Mouse (Mus musculus) limb, embryonic 14.5 days (tissue): ENCODE measurements around the gene Zdhhc14. TPM values are rescaled to one million over a fixed set of nuclear protein-coding genes. Genes with fewer than 3 reads are reported as not detected.

Experiments used
- ATAC-seq: fragments of 200-750 bp; cut with Nextera tagmentation; 2 replicates; pipeline ENCODE4 v1.8.0; 2017; ENCODE audit warnings: low read depth, moderate number of reproducible peaks, moderate TSS enrichment; ENCODE audit not compliant: low FRiP score
- DNase-seq: peaks from one replicate; pipeline ENCODE4 v3.0.0-alpha.2; 2015; ENCODE audit warnings: low spot score
- H3K27ac ChIP-seq: fragments of 300-500 bp; sonication (generic); replicated peaks from 2 replicates; pipeline ENCODE4 v1.5.1; 2014; ENCODE audit warnings: low read depth, mild to moderate bottlenecking, low read length, moderate library complexity, mixed read lengths
- H3K27me3 ChIP-seq: fragments of 300-500 bp; sonication (generic); 2 replicates; pipeline ENCODE4 v1.6.1; 2014; ENCODE audit warnings: low read length, mixed read lengths; ENCODE audit not compliant: control insufficient read depth, insufficient read depth
- H3K36me3 ChIP-seq: fragments of 300-500 bp; sonication (generic); 2 replicates; pipeline ENCODE4 v1.6.1; 2014; ENCODE audit warnings: mild to moderate bottlenecking, low read length, moderate library complexity, mixed read lengths; ENCODE audit not compliant: control insufficient read depth, insufficient read depth
- H3K4me1 ChIP-seq: fragments of 300-500 bp; sonication (generic); 2 replicates; pipeline ENCODE4 v1.6.1; 2014; ENCODE audit warnings: antibody characterized with exemption, low read length, mixed read lengths; ENCODE audit not compliant: control insufficient read depth, insufficient read depth
- H3K4me2 ChIP-seq: fragments of 300-500 bp; sonication (generic); replicated peaks from 2 replicates; pipeline ENCODE4 v1.6.1; 2014; ENCODE audit warnings: low read depth, mild to moderate bottlenecking, low read length, moderate library complexity; ENCODE audit not compliant: severe bottlenecking
- H3K4me3 ChIP-seq: fragments of 300-500 bp; sonication (generic); replicated peaks from 2 replicates; pipeline ENCODE4 v1.5.1; 2014; ENCODE audit warnings: low read length
- H3K9ac ChIP-seq: fragments of 300-500 bp; sonication (generic); 2 replicates; pipeline ENCODE4 v1.6.1; 2014; ENCODE audit warnings: mild to moderate bottlenecking, low read depth, low read length, moderate library complexity; ENCODE audit not compliant: severe bottlenecking
- H3K9me3 ChIP-seq: fragments of 300-500 bp; sonication (generic); 2 replicates; pipeline ENCODE4 v1.6.1; 2016; ENCODE audit warnings: low read length; ENCODE audit not compliant: control insufficient read depth
- POLR2A ChIP-seq: fragments of 200-500 bp; IDR thresholded peaks from 2 replicates; pipeline ENCODE4 v1.8.0; 2012; ENCODE audit warnings: inconsistent platforms, mild to moderate bottlenecking, moderate library complexity, borderline replicate concordance; ENCODE audit not compliant: insufficient read depth, insufficient read length; ENCODE audit errors: extremely low read depth
- WGBS: fragments of 180-500 bp; shearing (Covaris S2); extraction: QIAGEN DNeasy Blood & Tissue Kit; methylation state at CpG from one replicate; pipeline ENCODE4 v1.1.7; 2014; 5-methylcytosine and 5-hydroxymethylcytosine counted together
- polyA plus RNA-seq, 2 experiments: library from polyadenylated mRNA; depleted of rRNA in 1 of 2; stranded (reverse) in 1 of 2; unstranded in 1 of 2; fragments of >200 nt; fragmentation: Nextera tagmentation in 1 of 2; extraction: Ambion mirVana in 1 of 2; gene quantifications; 2 replicates each; pipeline versions ENCODE4 v1.2.1 to v1.2.3; 2012 to 2014

The Zdhhc14 gene
- polyA plus RNA-seq, 2 experiments, result 3.0 to 4.3 TPM

DNA sequence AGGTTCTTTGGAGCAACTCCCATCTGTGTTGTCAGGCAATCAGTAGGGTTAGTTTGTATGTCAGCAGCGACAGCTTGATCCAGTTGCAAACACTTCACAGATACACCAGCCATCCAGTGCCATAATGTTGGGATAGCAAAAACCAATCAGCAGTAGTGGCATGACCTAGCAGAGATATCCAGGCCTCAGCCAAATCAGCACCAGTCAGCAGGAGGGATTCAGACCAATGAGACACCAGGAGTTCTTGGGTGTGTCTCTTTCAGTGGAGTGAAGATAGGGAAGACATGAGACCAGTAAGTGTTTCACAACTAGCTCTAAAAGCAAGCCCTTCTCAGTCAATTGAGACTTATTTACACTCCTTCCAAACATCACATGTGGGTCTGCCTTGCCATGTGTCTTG lies 7.7 kb upstream of the Zdhhc14 start:
- ATAC-seq, result no peak
- Histone ChIP-seq H3K4me1 (no peaks in the 10 kb centered on the region), H3K27me3 (no peaks in the 10 kb centered on the region), H3K9me3 (no peaks in the 10 kb centered on the region), H3K27ac (no peak overlapping the region), H3K9ac (no peak overlapping the region), H3K4me2 (no peak overlapping the region), H3K36me3 (no peaks in the 10 kb centered on the region), H3K4me3 (no peak overlapping the region)
- TF ChIP-seq POLR2A, result no peak
- no peak for DNase-seq
- 89% methylated on average over 1 of the region's 1 CpGs for WGBS

GRCm38 (mm10) chr17:5488156-5488555 lies 4.2 kb upstream of the Zdhhc14 start:
- Histone ChIP-seq H3K27ac (no peak overlapping the region), H3K9me3 (no peaks in the 10 kb centered on the region), H3K4me3 (no peak overlapping the region), H3K4me1 (no peaks in the 10 kb centered on the region), H3K27me3 (no peaks in the 10 kb centered on the region), H3K4me2 (no peak overlapping the region), H3K9ac (no peak overlapping the region), H3K36me3 (no peaks in the 10 kb centered on the region)
- 55% methylated on average over 9 of the region's 9 CpGs for WGBS
- ATAC-seq (no peak), DNase-seq (no peak)
- no peak for TF ChIP-seq POLR2A

DNA sequence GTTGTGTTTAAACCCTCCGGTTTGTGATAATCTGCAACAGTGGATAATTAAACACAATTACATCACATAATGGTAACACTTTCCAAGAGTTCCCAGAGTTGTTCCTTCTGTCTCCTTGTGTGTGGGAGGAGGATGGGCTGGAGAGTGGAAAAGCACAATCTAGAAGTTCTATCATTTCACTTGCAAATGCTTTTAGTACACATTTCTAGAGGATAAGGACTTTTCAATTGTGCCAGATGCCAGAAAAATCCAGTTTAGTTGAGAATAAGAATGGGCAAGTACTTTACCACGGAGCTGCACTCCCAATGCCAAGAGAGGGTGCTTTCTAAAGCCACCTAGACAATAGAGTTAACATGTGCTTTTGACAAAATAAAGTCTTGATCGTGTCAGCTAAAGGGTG lies 2.0 kb upstream of the Zdhhc14 start:
- Histone ChIP-seq H3K36me3 (no peaks in the 10 kb centered on the region), H3K4me3 (no peak overlapping the region), H3K27me3 (peaks cover 11% of the 10 kb centered on the region; the same call in 1 of the 2 replicates), H3K4me2 (no peak overlapping the region), H3K9ac (no peak overlapping the region), H3K9me3 (no peaks in the 10 kb centered on the region), H3K4me1 (peaks cover 9% of the 10 kb centered on the region), H3K27ac (no peak overlapping the region)
- TF ChIP-seq POLR2A, result no peak
- ATAC-seq (no peak), DNase-seq (no peak)
- 76% methylated on average over 3 of the region's 3 CpGs for WGBS

- TF ChIP-seq POLR2A, result peak; percentile 73; the same call in 1 of the 2 replicates
- Histone ChIP-seq H3K9me3 (no peaks in the 10 kb centered on the region), H3K9ac (peak overlapping the region; percentile 62), H3K4me2 (peak overlapping the region; percentile 100), H3K27ac (peak overlapping the region; percentile 73), H3K4me3 (peak overlapping the region; percentile 74), H3K36me3 (no peaks in the 10 kb centered on the region), H3K4me1 (peaks cover 9% of the 10 kb centered on the region), H3K27me3 (peaks cover 11% of the 10 kb centered on the region; the same call in 1 of the 2 replicates)
- DNase-seq (peak; percentile 93), ATAC-seq (peak; percentile 87)
- 2% methylated on average over 29 of the region's 29 CpGs for WGBS
These were observed 1.1 kb upstream of the Zdhhc14 start for GRCm38 (mm10) chr17:5491031-5491800.

GRCm38 (mm10) chr17:5492746-5493160 lies 396 bp downstream of the Zdhhc14 start:
- WGBS, result under 1% methylated on average over 47 of the region's 48 CpGs
- Histone ChIP-seq H3K4me1 (peaks cover 9% of the 10 kb centered on the region), H3K4me2 (peak overlapping the region; percentile 100), H3K9me3 (no peaks in the 10 kb centered on the region), H3K9ac (peak overlapping the region; percentile 62), H3K27me3 (peaks cover 11% of the 10 kb centered on the region; the same call in 1 of the 2 replicates), H3K27ac (no peak overlapping the region), H3K4me3 (peak overlapping the region; percentile 74), H3K36me3 (no peaks in the 10 kb centered on the region)
- ATAC-seq (peak; percentile 62), DNase-seq (peak; percentile 18)
- TF ChIP-seq POLR2A, result no peak
